8 mouse cellular contexts compared by ENCODE assay signal in genomic region chr13:13393228-13394095, GRCm38 (mm10). TPM values are rescaled to one million over a fixed set of nuclear protein-coding genes. Genes with fewer than 3 reads are reported as not detected.
DNase-seq lines count a peak whose midpoint lies in the region; ATAC-seq lines count a peak whose summit lies in the region.
"Not testable (repeated sequence)": the region's sequence is repeated elsewhere in the genome, so short reads cannot be mapped to it uniquely, and the experiment has no call there.

TSS of gene Gpr137b (minus strand) at chr13:13394014.

- under 1% methylated on average over 33 of the region's 78 CpGs for WGBS in hindbrain, embryonic 16.5 days
- WGBS in lung, embryonic 15.5 days = 0% methylated on average over 19 of the region's 78 CpGs

- H3K36me3 ChIP-seq in hindbrain, embryonic 16.5 days (ENCODE audit: control insufficient read depth, insufficient read depth, low read length); lung, embryonic 15.5 days: not testable (repeated sequence)

- H3K9ac ChIP-seq in hindbrain, embryonic 16.5 days (ENCODE audit: low read depth, low read length) = peak within 1 kb of the TSS; percentile 62
- not testable (repeated sequence) for H3K9ac ChIP-seq in lung, embryonic 15.5 days

- peak; percentile 74 to 89 for DNase-seq in adrenal gland, adult (ENCODE audit: inconsistent age in 2 of 2, low spot score in 1 of 2)
- DNase-seq in embryo, embryonic 11 days = peak; percentile 68
- DNase-seq in gastrocnemius, postnatal 25 days = peak; percentile 53
- DNase-seq in layer of hippocampus, postnatal 25 days (ENCODE audit: extremely low spot score in 1 of 2, low spot score in 1 of 2) = peak; percentile 24 to 54
- peak; percentile 34 for DNase-seq in thymus, postnatal 25 days

- not testable (repeated sequence) for H3K9me3 ChIP-seq in hindbrain, embryonic 16.5 days (ENCODE audit: control insufficient read depth, low read length); lung, embryonic 15.5 days

- H3K27ac ChIP-seq in hindbrain, embryonic 16.5 days (ENCODE audit: low read depth, low read length) = 0 out of 2 replicates have a peak within 1 kb of the TSS, but pooled peaks have one; percentile 48
- not testable (repeated sequence) for H3K27ac ChIP-seq in lung, embryonic 15.5 days

- peak within 1 kb of the TSS; percentile 51 for H3K4me2 ChIP-seq in hindbrain, embryonic 16.5 days (ENCODE audit: low read length)
- peak within 1 kb of the TSS; percentile 61 for H3K4me2 ChIP-seq in lung, embryonic 15.5 days

- H3K27me3 ChIP-seq in hindbrain, embryonic 16.5 days (replicated peaks; ENCODE audit: control insufficient read depth, insufficient read depth, low read length); lung, embryonic 15.5 days: not testable (repeated sequence)

- peak; percentile 94 for ATAC-seq in hindbrain, embryonic 16.5 days
- peak; percentile 93 for ATAC-seq in lung, embryonic 15.5 days (ENCODE audit: borderline replicate concordance, extremely low read depth, low FRiP score, low TSS enrichment)
- peak; percentile 72 for ATAC-seq in neutrophil, adult 5-6 weeks (ENCODE audit: extremely low read depth, insufficient number of reproducible peaks, low FRiP score, poor library complexity, severe bottlenecking)

- H3K4me1 ChIP-seq in hindbrain, embryonic 16.5 days (ENCODE audit: control insufficient read depth, insufficient read depth, low read depth, low read length); lung, embryonic 15.5 days: not testable (repeated sequence)

- peak within 1 kb of the TSS; percentile 44 for H3K4me3 ChIP-seq in hindbrain, embryonic 16.5 days (ENCODE audit: low read length)
- peak within 1 kb of the TSS; percentile 43 for H3K4me3 ChIP-seq in lung, embryonic 15.5 days

RNA-seq across cellular contexts. Expression of gene Gpr137b, which starts in this region (rescaled TPM):
- 1 to 10 TPM; 3.6 to 4.3 TPM for total RNA-seq in gastrocnemius, postnatal 25 days (2021)
- polyA plus RNA-seq in hindbrain, embryonic 16.5 days (2015; fragmentation: Nextera tagmentation; extraction: Ambion mirVana) = 25.8 and 26.1 TPM in 2 replicates
- 10 to 100 TPM; 17.8 to 19.7 TPM for total RNA-seq in layer of hippocampus, postnatal 25 days (2021)
- 12.9 and 13.6 TPM in 2 replicates for polyA plus RNA-seq in lung, embryonic 15.5 days (2015; fragmentation: Nextera tagmentation; extraction: Ambion mirVana)
- total RNA-seq in neutrophil, adult 5-6 weeks (2017) = 33.4 and 60.2 TPM in 2 replicates
